8 mouse cellular contexts compared by ENCODE assay signal in genomic region chr7:118583821-118584220, GRCm38 (mm10). TPM values are rescaled to one million over a fixed set of nuclear protein-coding genes. Genes with fewer than 3 reads are reported as not detected.
DNase-seq lines count a peak whose midpoint lies in the region; ATAC-seq and TF ChIP-seq lines count a peak whose summit lies in the region.

No protein-coding gene starts in this region.

- no peak overlapping the region for H3K9ac ChIP-seq in liver, embryonic 13.5 days
- peak overlapping the region; percentile 77 for H3K9ac ChIP-seq in stomach, postnatal 0 days (ENCODE audit: low read length)

- no peak for TF ChIP-seq EP300 in stomach, postnatal 0 days (optimal IDR thresholded peaks at IDR 0.05)

- no peak for TF ChIP-seq POLR2A in cerebellum, adult 2 months (IDR thresholded peaks at IDR 0.05; ENCODE audit: borderline replicate concordance, insufficient read depth, low read length)

- H3K4me2 ChIP-seq in liver, embryonic 13.5 days = peak overlapping the region; percentile 84
- H3K4me2 ChIP-seq in stomach, postnatal 0 days (replicated peaks; ENCODE audit: low read depth) = peak overlapping the region; percentile 96

- no peak for DNase-seq in cerebellum, adult 2 months
- DNase-seq in cerebellum, adult 18-20 months = no peak
- no peak for DNase-seq in liver, embryonic 13.5 days
- peak; percentile 51 for DNase-seq in stomach, postnatal 0 days (ENCODE audit: low spot score)
- no peak for DNase-seq in right cerebral cortex, adult 2 months (ENCODE audit: low spot score in 2 of 2)

- peak overlapping the region; percentile 65 for H3K4me3 ChIP-seq in cerebellum, adult 2 months (replicated peaks; ENCODE audit: insufficient read depth, low read depth, low read length)
- H3K4me3 ChIP-seq in megakaryocyte, embryonic 14.5 days (replicated peaks) = peak overlapping the region; percentile 90
- H3K4me3 ChIP-seq in liver, embryonic 13.5 days (replicated peaks) = peak overlapping the region; percentile 61
- peak overlapping the region; percentile 67 for H3K4me3 ChIP-seq in stomach, postnatal 0 days (ENCODE audit: low read depth, low read length)

- peak overlapping the region; percentile 96 for H3K27ac ChIP-seq in cerebellum, adult 2 months (ENCODE audit: insufficient read depth, low read length)
- H3K27ac ChIP-seq in liver, embryonic 13.5 days = no peak overlapping the region
- H3K27ac ChIP-seq in stomach, postnatal 0 days (replicated peaks) = peak overlapping the region; percentile 83

- ATAC-seq in megakaryocyte, adult 5-6 weeks (ENCODE audit: poor library complexity, severe bottlenecking) = no peak
- no peak for ATAC-seq in liver, embryonic 13.5 days (ENCODE audit: low read depth)
- ATAC-seq in stomach, postnatal 0 days (ENCODE audit: low FRiP score, low TSS enrichment) = peak; percentile 63
- ATAC-seq in monocyte, adult 5-6 weeks (replicated peaks; ENCODE audit: insufficient number of reproducible peaks, low FRiP score, low TSS enrichment, poor library complexity, severe bottlenecking) = no peak

- peaks cover 20% of the 10 kb centered on the region for H3K4me1 ChIP-seq in cerebellum, adult 2 months (ENCODE audit: control insufficient read depth, insufficient read depth, low read length)
- H3K4me1 ChIP-seq in megakaryocyte, embryonic 14.5 days = peaks cover 11% of the 10 kb centered on the region
- peaks cover 10% of the 10 kb centered on the region; the same call in 1 of the 2 replicates for H3K4me1 ChIP-seq in liver, embryonic 13.5 days (replicated peaks)
- no peaks in the 10 kb centered on the region for H3K4me1 ChIP-seq in stomach, postnatal 0 days (replicated peaks; ENCODE audit: control insufficient read depth, insufficient read depth)

- WGBS in cerebellum, adult 2 months = 21% methylated on average over 7 of the region's 7 CpGs
- WGBS in liver, embryonic 13.5 days (ENCODE audit: insufficient replicate concordance) = 21% methylated on average over 7 of the region's 7 CpGs
- WGBS in stomach, postnatal 0 days = 14% methylated on average over 7 of the region's 7 CpGs

- H3K36me3 ChIP-seq in megakaryocyte, embryonic 14.5 days (replicated peaks; ENCODE audit: low read length) = no peaks in the 10 kb centered on the region
- no peaks in the 10 kb centered on the region for H3K36me3 ChIP-seq in liver, embryonic 13.5 days
- H3K36me3 ChIP-seq in stomach, postnatal 0 days (ENCODE audit: control insufficient read depth, insufficient read depth, low read length) = no peaks in the 10 kb centered on the region

- H3K9me3 ChIP-seq in megakaryocyte, embryonic 14.5 days = peaks cover 56% of the 10 kb centered on the region
- no peaks in the 10 kb centered on the region for H3K9me3 ChIP-seq in liver, embryonic 13.5 days (replicated peaks)
- no peaks in the 10 kb centered on the region for H3K9me3 ChIP-seq in stomach, postnatal 0 days (ENCODE audit: control insufficient read depth, low read length)

- no peaks in the 10 kb centered on the region for H3K27me3 ChIP-seq in cerebellum, adult 2 months (ENCODE audit: control insufficient read depth, insufficient read depth, low read length)
- peaks cover 43% of the 10 kb centered on the region for H3K27me3 ChIP-seq in megakaryocyte, embryonic 14.5 days (replicated peaks)
- peaks cover 21% of the 10 kb centered on the region for H3K27me3 ChIP-seq in liver, embryonic 13.5 days
- no peaks in the 10 kb centered on the region for H3K27me3 ChIP-seq in stomach, postnatal 0 days (ENCODE audit: control insufficient read depth, insufficient read depth, low read length)

- no peak for TF ChIP-seq CTCF in cerebellum, adult 2 months (IDR thresholded peaks at IDR 0.05; ENCODE audit: borderline replicate concordance, insufficient read depth, low read depth, low read length)
- no peak for TF ChIP-seq CTCF in stomach, postnatal 0 days (IDR thresholded peaks at IDR 0.05; ENCODE audit: low read depth)

RNA-seq across cellular contexts. Expression of gene Tmc7, which starts 0.7 kb away (rescaled TPM):
- polyA plus RNA-seq in cerebellum, adult 2 months (2012; rRNA removed) = 16.7 and 16.9 TPM in 2 replicates
- polyA plus RNA-seq in megakaryocyte, embryonic 14.5 days (2012; ENCODE audit: insufficient read depth, low replicate concordance) = not detected in 2 replicates
- 0.05 and 0.54 TPM in 2 replicates for total RNA-seq in megakaryocyte, adult 5-6 weeks (2015)
- total RNA-seq in megakaryocyte, adult 5-6 weeks (2017) = 0.11 TPM in 1 of 2 replicates, not detected in the other
- polyA plus RNA-seq in liver, embryonic 13.5 days (2015; fragmentation: Nextera tagmentation; extraction: Ambion mirVana) = 0.18 and 0.24 TPM in 2 replicates
- polyA plus RNA-seq in stomach, postnatal 0 days (2015; fragmentation: Nextera tagmentation; extraction: Ambion mirVana) = 5.9 and 7.0 TPM in 2 replicates
- not detected in 3 replicates for total RNA-seq in monocyte, adult 5-6 weeks (2017)

RNA-seq across cellular contexts. Expression of gene Tmc5, which starts 13.3 kb away (rescaled TPM):
- polyA plus RNA-seq in cerebellum, adult 2 months (2012; rRNA removed) = 0.13 and 0.22 TPM in 2 replicates
- polyA plus RNA-seq in megakaryocyte, embryonic 14.5 days (2012; ENCODE audit: insufficient read depth, low replicate concordance) = 0.17 TPM in 1 of 2 replicates, not detected in the other
- total RNA-seq in megakaryocyte, adult 5-6 weeks (2015) = not detected in 2 replicates
- not detected in 2 replicates for total RNA-seq in megakaryocyte, adult 5-6 weeks (2017)
- polyA plus RNA-seq in liver, embryonic 13.5 days (2015; fragmentation: Nextera tagmentation; extraction: Ambion mirVana) = not detected in 2 replicates
- polyA plus RNA-seq in stomach, postnatal 0 days (2015; fragmentation: Nextera tagmentation; extraction: Ambion mirVana) = 7.9 and 8.5 TPM in 2 replicates
- not detected in 3 replicates for total RNA-seq in monocyte, adult 5-6 weeks (2017)

RNA-seq across cellular contexts. Expression of gene Coq7, which starts 50.7 kb away (rescaled TPM):
- polyA plus RNA-seq in cerebellum, adult 2 months (2012; rRNA removed) = 82.5 and 93.2 TPM in 2 replicates
- 19.9 TPM in 1 of 2 replicates, not detected in the other for polyA plus RNA-seq in megakaryocyte, embryonic 14.5 days (2012; ENCODE audit: insufficient read depth, low replicate concordance)
- total RNA-seq in megakaryocyte, adult 5-6 weeks (2015) = 18.3 and 19.5 TPM in 2 replicates
- total RNA-seq in megakaryocyte, adult 5-6 weeks (2017) = 20.9 and 21.5 TPM in 2 replicates
- polyA plus RNA-seq in liver, embryonic 13.5 days (2015; fragmentation: Nextera tagmentation; extraction: Ambion mirVana) = 56.5 and 58.8 TPM in 2 replicates
- 83.6 and 86.9 TPM in 2 replicates for polyA plus RNA-seq in stomach, postnatal 0 days (2015; fragmentation: Nextera tagmentation; extraction: Ambion mirVana)
- 4.1 to 7.9 TPM (median 5.2 TPM) in 3 replicates for total RNA-seq in monocyte, adult 5-6 weeks (2017)
